Mouse (Mus musculus) testis, postnatal 10 days (tissue): ENCODE results near the gene Cdkl5.

ENCODE experiments used
- DNase-seq: peaks from one replicate; pipeline ENCODE4 v3.0.0; 2021; ENCODE audit warnings: low spot score

Cdkl5 gene

DNA sequence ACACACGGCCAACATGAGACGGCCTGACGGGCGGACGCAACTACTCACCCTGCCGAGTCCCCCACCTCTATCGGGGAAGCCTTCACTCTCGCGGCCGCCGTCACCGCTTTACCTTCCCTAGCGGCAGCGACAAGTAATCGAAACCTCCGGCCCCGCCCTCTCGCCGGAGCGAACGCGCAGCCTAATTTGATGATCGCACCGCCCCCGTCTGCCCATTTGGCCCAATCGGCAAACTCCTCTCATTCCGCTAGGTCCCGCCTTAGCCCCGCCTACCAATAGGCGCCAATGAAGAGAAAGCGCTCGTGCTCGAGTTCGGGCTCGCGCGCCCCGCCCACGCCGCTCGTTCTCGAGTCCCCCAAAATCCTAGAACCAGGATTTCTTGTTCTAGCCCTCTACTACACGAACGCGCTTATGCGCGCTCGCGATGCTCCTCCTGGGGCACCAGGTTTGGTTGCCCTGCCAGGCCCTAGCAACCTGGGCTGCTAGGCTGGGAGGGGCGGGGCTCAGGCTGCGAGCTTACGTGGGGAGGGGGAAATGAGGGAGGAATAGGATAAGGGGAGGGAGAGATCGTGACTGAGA lies at the start of gene Cdkl5:
Gene Cdkl5, minus strand, starts transcription at position 162 of the 579 bp plus-strand sequence.
- peak; percentile 96 for DNase-seq

DNA sequence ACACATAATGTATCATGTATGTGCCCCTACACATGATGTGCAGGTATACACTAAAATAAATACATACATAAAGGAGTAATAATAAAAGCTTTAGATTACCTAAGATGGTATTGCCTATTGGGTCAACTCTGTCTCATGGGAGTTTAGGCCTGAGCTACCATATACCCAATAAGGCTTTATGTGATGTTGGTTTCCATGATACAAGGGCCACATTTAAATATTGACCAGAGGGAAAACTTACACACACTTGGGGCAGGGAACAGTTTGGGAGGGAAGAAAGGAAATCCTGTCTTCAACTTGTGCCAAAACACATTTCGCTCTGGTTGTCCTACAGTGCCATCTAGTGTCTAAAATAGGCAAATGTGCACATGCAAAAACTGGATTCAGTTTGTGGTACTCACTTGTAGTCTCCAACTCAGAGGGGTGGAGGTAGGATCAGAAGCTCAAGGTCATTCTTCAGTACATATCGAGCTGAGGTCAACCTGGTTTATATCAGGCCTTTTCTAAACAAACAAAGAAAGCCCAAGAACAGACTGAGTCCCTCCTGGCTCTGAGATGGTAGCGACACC lies 38.8 kb upstream of the Cdkl5 start:
- no peak for DNase-seq

DNA sequence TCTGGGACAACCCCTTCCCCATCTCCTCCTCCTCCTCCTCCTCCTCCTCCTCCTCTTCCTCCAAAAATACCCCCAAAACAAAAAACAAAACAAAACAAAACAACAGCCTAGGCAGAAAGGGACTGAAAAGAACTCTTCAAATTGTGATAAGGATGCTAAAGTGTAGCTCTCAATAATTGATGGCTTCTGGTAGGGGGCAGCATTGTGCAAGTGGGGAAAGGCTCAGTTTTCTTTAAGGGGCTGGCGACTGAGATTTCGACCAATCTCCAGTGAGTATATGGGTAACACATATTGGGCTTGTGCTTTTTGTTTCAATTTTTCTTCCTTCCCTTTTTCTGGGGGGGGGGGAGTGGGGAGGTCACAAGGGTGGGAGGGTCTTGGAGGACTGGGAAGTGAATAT lies 37.9 kb upstream of the Cdkl5 start:
- no peak for DNase-seq

DNA sequence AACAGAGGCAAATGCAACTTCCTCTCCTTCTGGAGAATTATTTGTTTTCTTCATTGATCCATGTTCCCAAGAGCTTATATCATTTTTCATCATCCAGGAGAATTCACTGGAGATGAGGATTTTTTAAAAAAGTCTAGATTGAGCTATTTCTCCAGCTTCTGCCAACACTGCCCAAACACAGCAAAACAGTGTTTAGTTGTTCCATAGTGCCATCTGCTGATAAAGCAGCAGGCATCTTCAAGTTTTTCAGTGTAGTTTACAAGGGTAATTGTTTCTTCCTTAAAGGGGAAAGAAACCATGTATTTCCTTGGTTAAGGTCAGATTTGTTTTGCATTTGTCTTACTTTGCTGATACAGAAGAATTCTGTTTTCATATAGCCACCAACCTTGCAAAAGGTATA lies 35.7 kb upstream of the Cdkl5 start:
- no peak for DNase-seq

GRCm38 (mm10) chrX:161024475-161024874 lies 30.0 kb upstream of the Cdkl5 start:
- no peak for DNase-seq

- no peak for DNase-seq
Observed at GRCm38 (mm10) chrX:161021548-161021947, 27.0 kb upstream of the Cdkl5 start.

GRCm38 (mm10) chrX:161018179-161018578 lies 23.7 kb upstream of the Cdkl5 start:
- no peak for DNase-seq

DNA sequence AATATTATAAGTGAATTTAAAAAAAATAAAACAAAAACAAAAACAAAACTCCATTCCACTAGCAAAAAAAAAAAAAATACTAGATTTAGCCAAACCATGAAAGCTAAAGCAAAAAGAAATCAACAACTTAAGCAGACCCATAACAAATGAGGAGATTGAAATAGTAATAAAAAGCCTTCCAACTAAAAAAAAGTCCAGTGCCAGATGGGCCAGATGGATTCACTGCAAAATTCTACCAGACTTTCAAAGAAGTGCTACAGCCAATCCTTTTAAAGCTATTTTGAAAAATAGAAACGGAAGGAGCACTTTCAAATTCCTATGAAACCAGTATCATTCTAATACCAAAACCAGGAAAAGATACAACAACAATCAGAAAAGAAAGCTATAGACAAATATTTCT lies 11.8 kb upstream of the Cdkl5 start:
- no peak for DNase-seq

DNA sequence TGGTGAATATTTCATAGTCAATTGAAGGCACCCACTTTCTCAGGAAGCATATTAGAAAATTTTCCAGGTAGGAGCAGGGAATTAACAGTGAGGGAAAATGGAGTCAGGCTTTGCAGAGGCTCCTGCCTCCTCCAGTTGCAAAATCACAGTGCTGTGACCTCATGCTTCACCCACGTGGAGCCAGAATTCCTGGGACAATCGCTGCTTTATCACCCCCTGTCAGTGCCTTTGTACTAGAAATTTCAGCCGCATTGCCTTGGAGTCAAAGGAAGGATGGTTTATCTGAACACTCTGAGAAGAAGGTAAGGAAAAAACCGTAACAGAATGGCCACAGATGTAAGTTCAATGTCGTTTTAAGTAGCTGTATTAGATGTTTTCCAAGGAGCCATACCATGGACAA lies 1.5 kb upstream of the Cdkl5 start:
- DNase-seq: no peak

- peak; percentile 46 for DNase-seq
Observed at GRCm38 (mm10) chrX:160995131-160995667, 695 bp upstream of the Cdkl5 start.

DNA sequence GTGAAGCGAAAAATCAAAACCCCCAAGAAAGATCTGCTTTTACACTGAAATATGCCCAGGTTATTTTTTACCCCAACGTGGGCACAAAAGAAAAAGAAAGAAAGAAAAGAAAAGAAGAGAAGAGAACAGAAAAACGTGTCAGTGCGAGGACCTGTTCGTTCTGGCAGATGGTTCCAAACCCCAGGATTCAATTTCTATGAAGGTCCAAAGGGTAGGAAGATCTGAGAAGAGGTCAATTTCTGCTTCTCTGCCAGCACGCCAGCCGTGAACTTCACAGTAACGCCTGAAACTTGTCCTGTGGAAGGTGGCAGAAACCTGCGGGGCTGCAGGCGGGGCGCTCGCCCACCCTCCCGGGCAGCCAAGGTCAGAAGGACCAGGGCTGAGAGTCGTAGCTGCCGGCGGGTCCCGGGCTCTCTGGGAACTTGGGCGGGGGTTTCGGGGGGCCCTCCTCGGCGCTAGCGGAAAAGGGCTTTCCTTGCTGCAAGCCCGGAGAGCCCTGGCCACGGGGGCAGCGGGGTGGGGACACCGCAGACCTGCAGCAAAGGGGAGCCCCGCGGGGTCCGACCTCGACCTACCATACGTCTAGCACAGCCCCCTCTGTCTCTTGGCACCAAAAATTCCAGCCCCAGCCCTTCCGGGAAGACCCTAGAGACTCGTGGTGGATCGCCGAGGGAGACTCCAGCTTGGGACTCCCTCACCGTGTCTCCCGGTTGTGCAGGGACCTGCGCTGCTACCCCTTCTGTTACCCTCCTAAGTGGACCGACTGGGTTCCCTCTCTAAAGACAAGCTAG lies 560 bp downstream of the Cdkl5 start:
- DNase-seq: peak; percentile 46

DNA sequence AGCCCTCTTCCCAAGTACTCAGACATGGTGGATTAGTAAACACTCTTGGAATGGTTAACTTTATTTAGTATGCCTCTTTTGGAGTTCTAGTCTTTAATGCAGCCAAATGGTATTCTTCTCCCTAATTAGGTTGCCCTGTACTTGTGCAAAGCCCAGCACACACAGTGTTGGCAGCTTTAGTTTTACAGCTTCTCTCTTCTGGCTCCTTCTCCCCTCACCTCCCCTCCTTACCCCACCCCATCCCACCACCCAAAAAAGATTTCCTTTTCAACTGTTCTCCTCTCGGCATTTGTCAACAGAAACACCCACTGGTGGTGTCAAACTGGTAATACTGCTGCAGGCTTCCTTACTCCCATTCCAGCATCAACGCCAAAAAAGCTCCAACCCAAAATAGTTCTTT lies 1.8 kb downstream of the Cdkl5 start:
- no peak for DNase-seq

- DNase-seq: no peak
Observed at GRCm38 (mm10) chrX:160990276-160990675, 4.2 kb downstream of the Cdkl5 start.

DNA sequence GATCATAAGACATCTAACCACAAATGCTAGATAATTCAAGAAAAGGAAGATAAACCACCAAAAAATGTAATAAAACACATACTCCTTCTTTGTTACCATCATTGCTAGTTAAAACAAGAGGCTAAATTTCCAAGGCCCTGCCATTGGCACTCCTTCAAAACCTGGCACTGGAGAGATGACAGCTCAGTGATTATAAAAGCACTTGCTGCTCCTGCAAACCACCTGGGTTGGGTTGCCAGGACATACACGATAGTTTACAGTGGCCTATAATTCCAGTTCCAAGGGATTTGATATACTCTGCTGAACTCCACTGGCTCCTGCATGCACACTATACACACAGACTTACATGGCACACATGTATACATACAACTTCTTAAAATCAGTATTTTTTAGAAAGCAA lies 16.6 kb downstream of the Cdkl5 start:
- no peak for DNase-seq

- no peak for DNase-seq
Observed at GRCm38 (mm10) chrX:160971991-160972545, 22.4 kb downstream of the Cdkl5 start.

- no peak for DNase-seq
Observed at GRCm38 (mm10) chrX:160958593-160959131, 35.8 kb downstream of the Cdkl5 start.

GRCm38 (mm10) chrX:160949583-160949982 lies 44.9 kb downstream of the Cdkl5 start:
- no peak for DNase-seq

GRCm38 (mm10) chrX:160944722-160945121 lies 49.8 kb downstream of the Cdkl5 start:
- no peak for DNase-seq

GRCm38 (mm10) chrX:160935541-160935940 lies 59.0 kb downstream of the Cdkl5 start:
- DNase-seq: no peak

DNA sequence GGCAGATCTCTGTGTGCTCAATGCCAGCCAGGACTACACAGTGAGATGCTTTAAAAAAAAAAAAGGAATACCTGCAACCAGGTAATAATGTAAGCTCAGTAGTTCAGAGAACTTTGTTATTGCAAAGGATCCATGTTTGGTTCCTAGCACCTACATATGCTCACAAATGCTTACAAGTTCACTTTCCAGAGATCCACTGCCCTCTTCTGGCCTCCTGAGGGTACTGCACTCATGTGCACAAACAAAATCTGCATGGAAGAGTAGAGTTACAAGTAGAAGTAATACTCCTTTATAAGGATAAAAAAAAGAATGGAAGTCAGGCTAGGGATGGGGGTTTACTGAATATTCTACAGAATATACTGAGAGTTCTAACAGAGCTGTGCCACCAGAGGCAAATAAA lies 63.8 kb downstream of the Cdkl5 start:
- no peak for DNase-seq

- DNase-seq: no peak
Observed at GRCm38 (mm10) chrX:160928870-160929269, 65.6 kb downstream of the Cdkl5 start.

- no peak for DNase-seq
Observed at GRCm38 (mm10) chrX:160919022-160919637, 75.4 kb downstream of the Cdkl5 start.
